Mouse (Mus musculus): ENCODE results near the gene Ripor2.
A peak's percentile ranks its signal among the peaks of the same experiment; 100 is the strongest.
"Not testable (repeated sequence)": the region's sequence is repeated elsewhere in the genome, so short reads cannot be mapped to it uniquely, and the experiment has no call there.

Ripor2 gene

DNA sequence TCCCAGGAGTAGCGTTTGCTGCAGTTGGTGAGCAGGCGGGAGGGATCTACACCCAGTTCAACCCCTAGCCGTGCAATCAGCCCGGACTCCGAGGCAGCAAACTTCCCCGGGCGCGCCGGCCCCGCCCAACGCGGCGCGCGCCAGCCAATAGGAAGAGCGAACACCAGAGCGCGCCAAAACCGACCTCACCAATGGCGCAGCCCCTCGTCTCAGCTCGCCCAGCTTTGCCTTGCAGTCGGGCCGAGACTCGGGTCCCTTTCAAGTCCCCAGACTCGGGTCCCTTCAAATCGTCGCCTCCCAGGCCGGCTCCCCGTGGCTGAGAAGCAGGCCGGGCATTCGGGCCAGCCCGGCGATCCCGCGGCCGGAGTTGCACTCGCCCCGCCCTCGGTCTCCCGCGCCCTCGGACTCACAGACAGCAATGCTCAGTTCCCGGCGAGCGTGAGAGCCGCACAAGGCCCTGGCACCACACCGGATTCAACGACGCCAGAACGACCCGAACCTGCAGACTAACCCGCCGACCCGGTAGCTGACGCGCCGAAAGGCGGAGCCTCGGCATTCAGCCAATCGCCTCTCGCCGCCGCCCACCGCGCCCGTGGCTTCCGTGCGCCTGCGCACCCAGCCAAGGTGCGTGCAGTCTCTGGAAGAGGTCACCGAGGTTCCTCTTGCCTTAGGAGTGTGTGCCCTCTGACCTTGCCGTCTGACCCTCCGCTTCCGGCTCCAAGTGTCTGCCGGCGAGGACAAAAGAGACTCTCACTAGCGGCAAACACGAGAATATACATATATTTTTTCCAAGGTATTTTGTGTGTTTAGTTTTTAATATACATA lies 179.6 kb downstream of the Ripor2 start, which contains the start of gene Gmnn:
Gene Gmnn (minus strand): TSS at position 521 of the 825 bp plus-strand sequence.
- DNase-seq (ENCODE audit: low spot score in 2 of 2) = peak; percentile 92 to 95

DNA sequence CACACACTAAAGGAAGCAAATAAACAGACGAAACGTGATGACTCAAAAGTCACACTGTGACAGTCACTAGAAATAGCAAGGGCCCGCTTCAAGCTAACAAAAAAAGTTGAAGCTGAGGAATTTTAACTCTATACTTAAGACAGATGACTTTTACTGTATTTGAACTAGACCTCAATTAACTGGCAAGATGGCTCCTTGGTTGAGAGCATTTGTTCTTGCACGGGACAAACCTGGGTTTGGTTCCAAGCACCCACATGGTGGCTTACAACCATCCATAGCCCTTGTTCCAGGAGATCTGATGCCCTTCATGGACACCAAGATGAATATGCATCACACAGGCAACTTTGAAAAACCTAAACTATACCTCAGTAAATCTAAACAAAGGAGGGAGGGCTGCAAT lies 180.3 kb downstream of the Ripor2 start:
- no peak for DNase-seq (ENCODE audit: low spot score in 2 of 2)

DNA sequence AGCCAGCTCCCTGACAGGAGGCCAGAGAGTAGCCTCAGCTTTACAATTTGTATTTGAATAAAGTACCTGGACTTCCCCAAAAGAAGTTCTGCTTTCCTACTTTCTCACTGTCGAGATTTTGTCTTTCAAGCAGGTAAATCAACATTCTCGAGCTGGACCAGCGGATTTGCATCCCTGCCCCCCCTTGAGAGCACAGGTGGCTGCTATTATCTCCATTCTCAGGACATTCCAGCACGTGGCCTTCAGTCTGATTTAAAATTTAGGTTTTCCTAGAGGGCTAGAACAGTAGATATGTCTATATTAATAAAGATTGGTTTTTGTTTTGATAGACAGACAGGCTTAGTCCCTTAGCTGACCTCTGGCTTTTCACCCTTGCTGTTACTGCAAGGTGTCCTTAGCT lies 185.8 kb downstream of the Ripor2 start:
- DNase-seq (ENCODE audit: low spot score in 2 of 2) = not testable (repeated sequence)

DNA sequence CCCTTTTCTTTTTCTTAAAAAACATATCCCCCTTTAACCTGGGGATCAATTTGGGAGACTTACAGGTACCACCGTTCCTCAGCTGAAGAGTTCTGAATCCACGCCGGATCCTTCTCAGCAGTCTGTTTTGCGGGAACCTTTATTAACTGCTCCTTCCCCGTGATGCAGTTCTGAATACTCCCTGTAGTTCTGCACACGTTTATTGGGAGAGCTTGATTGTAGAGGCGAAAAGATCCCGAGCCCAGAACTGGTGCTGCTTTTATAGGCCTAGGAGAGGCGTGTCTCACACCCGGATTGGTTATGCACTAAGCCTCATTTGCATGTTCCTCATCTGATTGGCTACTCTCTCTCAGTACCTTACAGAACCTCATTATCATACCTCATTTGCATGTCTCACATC lies 189.5 kb downstream of the Ripor2 start:
- DNase-seq (ENCODE audit: low spot score in 2 of 2) = not testable (repeated sequence)

DNA sequence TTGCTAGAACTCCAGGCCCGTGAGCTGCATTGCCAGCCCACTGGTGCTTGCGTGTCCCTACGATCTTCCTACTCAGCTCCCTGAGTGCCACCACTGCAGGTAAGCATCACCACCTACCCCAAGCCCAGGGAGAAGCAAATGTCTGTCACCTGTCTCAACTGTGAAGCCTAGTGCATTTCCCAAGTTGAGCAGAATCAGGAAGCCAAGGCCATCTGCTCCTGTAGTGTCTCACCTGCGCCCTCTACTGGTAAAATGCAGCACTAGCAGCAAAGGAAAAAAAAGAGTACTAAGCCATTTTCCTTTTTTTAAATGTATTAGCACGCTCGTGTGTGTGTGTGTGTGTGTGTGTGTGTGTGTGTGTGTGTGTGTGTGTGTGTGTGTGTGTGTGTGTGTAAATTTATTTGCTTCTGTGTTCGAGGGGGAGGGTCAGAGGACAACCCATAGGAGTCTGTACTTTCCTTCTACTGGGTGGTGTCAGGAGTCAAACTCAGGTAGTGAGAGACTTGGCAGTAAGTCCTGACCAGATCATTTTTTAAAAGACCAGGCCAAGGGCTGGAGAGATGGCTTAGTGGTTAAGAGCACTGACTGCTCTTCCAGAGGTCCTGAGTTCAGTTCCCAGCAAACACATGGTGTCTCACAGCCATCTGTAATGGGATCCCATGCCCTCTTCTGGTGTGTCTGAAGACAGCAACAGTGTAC lies 194.3 kb downstream of the Ripor2 start:
- DNase-seq (ENCODE audit: low spot score in 2 of 2) = peak; percentile 41 to 70

DNA sequence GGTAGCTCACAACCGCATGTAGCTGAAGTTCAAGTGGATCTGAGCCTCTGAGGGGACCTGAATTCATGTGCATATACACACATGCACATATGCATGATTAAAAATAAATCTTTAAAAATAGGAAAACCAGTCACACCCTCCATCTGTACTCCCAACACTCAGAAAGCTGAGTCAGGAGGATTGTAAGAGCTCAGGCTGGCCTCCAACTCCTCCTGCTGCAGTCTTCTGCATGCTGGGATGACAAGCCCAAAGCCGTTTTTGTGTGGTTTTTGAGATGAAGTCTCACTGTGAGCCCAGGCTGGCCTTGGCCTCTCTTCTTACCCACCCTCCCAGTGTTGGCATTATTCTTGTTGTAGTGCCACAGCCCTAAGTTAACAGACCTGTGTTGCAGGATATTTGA lies 196.0 kb downstream of the Ripor2 start:
- DNase-seq (ENCODE audit: low spot score in 2 of 2) = no peak

DNA sequence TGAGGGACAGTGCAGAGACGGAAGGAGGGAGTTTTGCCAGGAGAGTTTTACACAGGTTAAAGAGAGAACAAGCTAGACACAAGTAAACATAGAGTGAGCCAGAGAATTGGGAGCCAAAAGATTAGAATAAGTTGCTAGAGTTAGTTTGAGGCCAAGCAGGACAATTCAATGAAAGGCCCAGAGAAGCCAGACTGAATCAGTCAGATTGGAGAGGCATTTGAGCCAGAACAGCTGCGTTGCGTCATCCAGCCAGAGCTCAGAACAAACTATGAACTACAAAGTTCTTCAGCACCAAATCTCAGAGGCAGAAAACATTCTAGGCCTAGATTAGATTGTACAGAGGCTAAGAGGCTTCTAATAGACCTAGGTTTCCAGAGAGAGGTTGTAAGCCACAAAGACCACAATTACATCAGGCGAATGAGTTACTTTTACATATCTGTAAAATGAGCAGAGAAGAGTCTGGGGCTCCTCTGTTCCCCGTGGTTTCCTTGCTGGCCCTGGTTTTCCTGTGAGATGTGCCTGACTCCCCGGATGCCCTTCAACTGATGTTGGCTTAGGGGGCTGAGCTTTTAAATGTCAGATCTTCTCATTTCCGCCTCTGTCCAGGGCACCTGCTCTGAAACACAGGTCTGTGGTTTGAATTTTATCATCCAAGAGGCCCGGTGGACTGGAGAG lies 196.9 kb downstream of the Ripor2 start:
- DNase-seq (ENCODE audit: low spot score in 2 of 2) = no peak

DNA sequence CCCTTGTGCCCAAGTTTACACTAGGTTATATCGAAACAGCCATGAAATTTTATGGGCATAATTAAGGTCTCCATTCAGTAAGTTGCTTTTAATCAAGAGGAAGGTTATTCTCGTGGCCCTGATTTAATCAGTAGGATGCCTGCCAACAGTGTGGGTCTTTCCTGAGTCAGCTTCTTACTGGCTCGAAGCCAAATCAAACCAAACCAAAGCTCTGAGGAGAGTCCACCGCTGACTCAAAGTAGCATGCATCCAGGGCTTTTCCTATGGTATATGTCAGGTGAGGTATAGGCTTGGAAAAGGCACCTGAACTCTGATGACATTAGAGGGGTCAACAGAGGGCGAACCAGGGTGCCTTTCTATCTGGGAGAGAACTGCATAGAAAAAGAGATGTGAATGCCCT lies 199.9 kb downstream of the Ripor2 start:
- DNase-seq (ENCODE audit: low spot score in 2 of 2) = no peak
